Mouse (Mus musculus) layer of hippocampus, postnatal 36 days (tissue): Measurements from ENCODE around the gene Dedd2. TPM values are rescaled to one million over a fixed set of nuclear protein-coding genes. Genes with fewer than 3 reads are reported as not detected.

ENCODE experiments used
- DNase-seq, 2 experiments: peaks; one replicate each; pipeline ENCODE4 v3.0.0; 2022
- microRNA-seq, 2 experiments: library from miRNA; unstranded; fragments of <30 nt; microRNA quantifications; one replicate each; pipeline ENCODE4 v1.2.0; 2021
- total RNA-seq, 2 experiments: library from RNA; stranded (reverse); gene quantifications; 2 replicates each; pipeline ENCODE4 v1.2.3; 2021

Dedd2 gene
- total RNA-seq, 2 experiments from 2014 or later = 26.1 to 28.0 TPM

DNA sequence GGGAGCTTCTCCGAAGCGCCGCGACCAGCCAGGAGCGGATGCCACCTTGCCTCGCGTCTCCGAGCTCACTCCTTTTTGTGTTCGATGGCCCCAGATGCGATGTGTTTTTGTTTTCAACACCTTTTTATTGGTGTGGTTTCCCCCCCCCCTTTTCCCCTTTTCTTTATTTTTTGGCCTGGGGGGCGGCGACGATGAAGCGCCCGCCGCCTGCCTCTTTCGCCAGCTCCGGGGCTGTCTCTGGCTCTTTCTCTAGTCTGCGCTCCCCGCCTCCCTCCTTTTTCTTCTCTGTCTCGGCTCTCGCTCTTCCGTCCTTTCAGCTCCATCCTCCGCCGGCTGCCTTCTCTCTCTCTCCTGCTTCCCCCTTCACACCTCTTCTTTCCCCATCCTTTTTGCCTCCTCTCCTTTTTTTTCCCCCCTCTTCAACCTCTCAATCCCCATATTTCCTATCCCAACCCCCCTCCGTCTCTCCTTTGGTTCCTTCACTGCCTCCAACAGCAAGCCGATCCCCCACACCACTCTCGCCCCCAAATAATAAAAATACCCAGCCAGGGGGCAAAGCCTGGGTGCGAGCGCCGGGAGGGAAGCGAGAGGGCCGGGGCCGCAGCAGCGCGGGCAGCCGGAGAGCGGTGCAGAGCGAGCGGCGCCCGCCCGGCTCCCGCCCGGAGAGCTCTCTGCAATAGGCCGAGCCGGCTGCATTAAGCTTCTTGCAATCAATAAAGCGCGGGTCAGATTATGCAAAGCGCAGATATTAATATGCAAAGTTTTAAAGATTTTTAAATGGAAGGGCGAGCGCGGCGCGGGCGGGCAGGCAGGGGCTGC is 41.4 kb downstream of the Dedd2 start:
- peak in 1 of 2 experiments; percentile 30 for DNase-seq

DNA sequence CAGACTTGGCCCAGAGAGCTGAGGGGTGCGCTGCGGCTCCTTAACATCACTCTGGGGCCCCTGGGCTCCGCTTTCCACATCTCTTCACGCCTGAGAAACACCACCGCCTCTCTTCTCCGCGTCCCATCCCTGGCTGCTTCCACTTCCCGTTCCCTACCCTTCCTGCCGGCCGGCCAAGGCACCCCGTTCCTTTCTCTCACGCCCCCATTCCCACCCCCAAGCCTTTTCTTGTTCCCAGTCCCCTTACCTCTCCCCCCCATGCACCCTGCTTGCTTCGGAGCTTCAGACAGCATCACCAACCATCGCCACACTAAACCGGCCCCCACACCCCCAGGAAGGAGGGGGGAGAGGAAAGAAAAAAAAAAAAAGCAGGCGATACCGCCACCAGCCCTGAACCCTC is 42.1 kb downstream of the Dedd2 start:
- peak in 1 of 2 experiments; percentile 20 for DNase-seq

DNA sequence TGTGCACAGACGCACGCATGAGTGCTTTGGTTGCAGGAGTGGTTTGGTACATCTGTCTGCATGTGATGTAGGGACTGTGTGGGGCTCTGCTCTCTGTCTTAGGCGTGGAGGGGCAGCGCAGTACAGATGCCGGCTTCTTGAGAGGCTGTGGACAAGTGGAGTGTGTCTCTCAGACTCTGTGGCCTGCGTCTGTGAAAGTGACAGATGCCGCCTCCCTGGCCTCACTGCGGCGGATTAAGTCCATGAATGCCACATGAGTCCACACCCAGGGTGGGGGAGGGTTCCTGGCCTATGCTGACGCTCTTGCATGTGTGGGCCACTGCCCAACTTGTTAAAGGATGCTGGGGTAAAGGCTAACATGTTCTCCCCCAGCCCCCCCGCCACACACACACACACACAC is 46.1 kb downstream of the Dedd2 start:
- DNase-seq = no peak

DNA sequence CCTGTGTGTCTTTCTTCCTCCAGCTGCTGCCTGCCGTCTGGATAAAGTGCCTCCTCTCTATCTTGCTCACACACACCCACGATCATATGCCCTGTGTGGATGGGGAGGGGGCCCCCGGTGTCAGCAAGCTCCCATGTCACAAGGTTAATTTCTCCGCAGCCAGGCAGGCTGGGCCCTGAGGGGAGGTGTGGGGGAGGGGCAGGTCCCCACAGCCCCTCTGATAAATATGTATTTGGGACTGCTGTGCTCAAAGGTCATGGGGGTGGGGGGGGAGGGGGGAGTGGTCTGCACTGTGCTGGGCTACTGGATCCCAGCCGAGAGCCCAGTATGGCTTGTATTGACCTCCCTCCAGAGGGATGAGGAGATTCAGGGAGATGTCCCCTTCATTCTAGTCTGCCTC is 47.7 kb downstream of the Dedd2 start:
- DNase-seq = no peak

GRCm38 (mm10) chr7:25170583-25170982 is 49.8 kb downstream of the Dedd2 start:
- DNase-seq = no peak

GRCm38 (mm10) chr7:25166106-25166505 is 54.3 kb downstream of the Dedd2 start:
- no peak for DNase-seq

DNA sequence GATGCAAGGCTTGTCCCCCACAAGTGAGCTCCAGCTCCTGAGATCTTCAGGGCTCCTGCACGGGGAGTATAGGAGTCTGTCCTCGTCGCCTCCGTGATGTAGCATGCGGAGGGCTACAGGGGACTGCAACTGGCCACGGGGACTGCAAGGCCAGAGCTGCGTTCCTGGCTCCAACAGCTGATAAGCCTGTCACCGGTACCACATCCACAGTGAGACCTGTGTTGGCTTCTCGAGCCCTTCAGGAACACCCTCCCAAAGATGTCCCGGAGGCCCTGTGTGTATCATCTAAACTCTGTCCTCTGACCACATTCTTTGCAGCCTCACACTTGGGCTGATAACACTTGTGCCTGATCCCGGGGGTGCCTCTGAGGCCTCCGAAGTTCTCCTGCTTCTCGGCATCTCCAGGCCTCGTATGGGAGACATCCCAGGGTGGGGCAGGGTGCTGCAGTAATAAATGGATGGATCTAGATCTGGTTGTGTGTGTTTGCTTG is 64.2 kb downstream of the Dedd2 start:
- DNase-seq = no peak

GRCm38 (mm10) chr7:25155469-25156157 is 64.8 kb downstream of the Dedd2 start:
- DNase-seq = no peak

GRCm38 (mm10) chr7:25154648-25155047 is 65.8 kb downstream of the Dedd2 start:
- no peak for DNase-seq

GRCm38 (mm10) chr7:25153841-25154240 is 66.6 kb downstream of the Dedd2 start:
- no peak for DNase-seq

- DNase-seq = peak in 1 of 2 experiments; percentile 21
These were observed 68.4 kb downstream of the Dedd2 start for GRCm38 (mm10) chr7:25151916-25152556.

DNA sequence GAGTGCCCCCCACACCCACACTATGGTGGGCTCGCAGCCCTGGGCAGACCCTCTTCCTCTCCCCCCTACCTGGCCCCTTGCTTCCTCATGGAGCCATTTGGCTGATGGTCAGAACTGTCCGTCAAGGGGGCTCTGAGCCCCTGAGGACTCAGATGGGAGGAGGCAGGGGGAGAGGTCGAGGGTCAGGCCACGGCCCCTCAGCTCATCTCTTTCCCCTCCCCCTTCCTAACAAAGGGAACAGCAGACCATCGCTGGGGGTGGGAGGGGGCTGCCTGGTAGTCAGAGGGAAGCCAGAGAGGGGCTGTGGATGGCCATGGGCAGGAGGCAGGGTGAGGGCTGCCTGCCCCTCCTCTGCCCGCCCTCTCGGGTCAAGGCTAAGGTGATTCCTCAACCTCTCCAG is 69.4 kb downstream of the Dedd2 start:
- DNase-seq = no peak

DNA sequence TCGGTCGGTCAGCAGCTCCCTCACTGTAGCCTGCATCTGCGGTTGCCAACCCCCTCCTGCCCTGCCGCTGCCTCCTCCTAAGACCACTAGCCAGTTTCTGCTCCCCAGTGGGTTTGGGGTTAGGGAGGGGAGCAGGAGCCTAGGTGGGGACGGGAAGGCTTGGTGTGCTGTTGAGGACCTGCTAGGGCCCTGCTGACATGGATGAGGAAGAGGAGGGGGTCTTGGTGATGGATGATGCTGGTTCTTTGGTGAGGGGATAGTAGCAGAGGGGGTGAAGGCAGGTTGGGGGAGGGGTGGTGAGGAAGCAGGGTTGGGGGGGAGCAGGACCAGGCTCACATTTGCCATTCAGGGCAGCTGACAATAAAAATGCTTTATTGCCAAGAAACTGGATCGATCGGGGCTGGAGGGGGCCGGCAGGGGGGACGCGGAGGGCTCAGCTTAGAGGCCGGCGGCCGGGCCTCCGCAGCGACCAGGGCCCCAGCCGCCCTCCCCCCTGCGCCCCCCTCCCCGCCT is 70.2 kb downstream of the Dedd2 start:
- no peak for DNase-seq

Small RNA genes lying within 50 kb of the gene (microRNA-seq; reads per million reads assigned to microRNA genes)
- gene Mir7048 = 0 reads per million in 2 experiments

Other genes with a start within 250 kb of the Dedd2 start
- 100 to 1,000 TPM; 267 to 288 TPM for gene Rabac1, start 247.9 kb downstream of the Dedd2 start, total RNA-seq
- 1,000 to 10,000 TPM; 2,432 to 2,476 TPM for gene Atp1a3, start 214.7 kb downstream of the Dedd2 start, total RNA-seq
- 100 to 1,000 TPM; 234 to 242 TPM for gene Grik5, start 148.3 kb downstream of the Dedd2 start, total RNA-seq
- 10 to 100 TPM; 28.4 to 30.0 TPM for gene Zfp574, start 148.0 kb downstream of the Dedd2 start, total RNA-seq
- gene Pou2f2, start 40.9 kb downstream of the Dedd2 start, total RNA-seq = 1 to 10 TPM; 9.4 to 9.6 TPM
- 10 to 100 TPM; 11.6 to 12.5 TPM for gene Zfp526, start 810 bp upstream of the Dedd2 start, total RNA-seq
- gene Gsk3a, start 17.2 kb upstream of the Dedd2 start, total RNA-seq = 100 to 1,000 TPM; 195 to 201 TPM
- 10 to 100 TPM; 34.3 to 35.4 TPM for gene Erf, start 30.1 kb upstream of the Dedd2 start, total RNA-seq
- gene Cic, start 47.1 kb upstream of the Dedd2 start, total RNA-seq = 100 to 1,000 TPM; 173 to 213 TPM
- 10 to 100 TPM; 21.2 to 25.9 TPM for gene Pafah1b3, start 77.4 kb upstream of the Dedd2 start, total RNA-seq
- not detected for gene Prr19, start 80.8 kb upstream of the Dedd2 start, total RNA-seq
- gene Tmem145, start 85.5 kb upstream of the Dedd2 start, total RNA-seq = 10 to 100 TPM; 24.5 to 26.0 TPM
- 10 to 100 TPM; 95.3 to 95.9 TPM for gene Megf8, start 96.5 kb upstream of the Dedd2 start, total RNA-seq
- gene Cnfn, start 149.1 kb upstream of the Dedd2 start, total RNA-seq = not detected
- 10 to 100 TPM in 1 of 2 experiments, 1 to 10 TPM in 1; 7.3 to 10.4 TPM for gene Lipe, start 178.1 kb upstream of the Dedd2 start, total RNA-seq
- gene Cxcl17, start 192.3 kb upstream of the Dedd2 start, total RNA-seq = not detected